Mouse (Mus musculus) small intestine, adult 2 months (tissue): Measurements from ENCODE around the gene Rhobtb1.

ENCODE experiments used
- CTCF ChIP-seq: fragments of 200-500 bp; IDR thresholded peaks from 2 replicates; pipeline ENCODE4 v1.5.1; 2012; ENCODE audit warnings: low read depth, mild to moderate bottlenecking, control low read depth, inconsistent platforms, low read length, moderate library complexity, mixed read lengths; ENCODE audit not compliant: insufficient replicate concordance, insufficient read length; ENCODE audit errors: extremely low read depth
- POLR2A ChIP-seq: fragments of 200-500 bp; IDR thresholded peaks from 2 replicates; pipeline ENCODE4 v1.6.1; 2012; ENCODE audit warnings: low read depth, mild to moderate bottlenecking, control low read depth, inconsistent platforms, low read length, moderate library complexity

GRCm38 (mm10) chr10:69165847-69166246 is 14.6 kb downstream of the Rhobtb1 start:
- TF ChIP-seq CTCF (no peak), POLR2A (no peak)
